Mouse (Mus musculus) lung, embryonic 14.5 days (tissue): ENCODE data around the gene Npb. TPM values are rescaled to one million over a fixed set of nuclear protein-coding genes. Genes with fewer than 3 reads are reported as not detected.

Experiments
- ATAC-seq: fragments of 200-750 bp; cut with Nextera tagmentation; 2 replicates; pipeline ENCODE4 v1.8.0; 2017; ENCODE audit warnings: mild to moderate bottlenecking, moderate TSS enrichment, moderate library complexity; ENCODE audit not compliant: insufficient read depth
- DNase-seq: peaks from one replicate; pipeline ENCODE4 v3.0.0-alpha.2; 2015
- H3K27ac ChIP-seq: fragments of 300-500 bp; sonication (generic); 2 replicates; pipeline ENCODE4 v1.5.1; 2014; ENCODE audit warnings: low read depth, mild to moderate bottlenecking, moderate library complexity
- H3K27me3 ChIP-seq: fragments of 300-500 bp; sonication (generic); 2 replicates; pipeline ENCODE4 v1.6.1; 2014; ENCODE audit warnings: low read length, control low read depth; ENCODE audit not compliant: insufficient read depth
- H3K36me3 ChIP-seq: fragments of 300-500 bp; sonication (generic); 2 replicates; pipeline ENCODE4 v1.6.1; 2014; ENCODE audit warnings: control low read depth; ENCODE audit not compliant: insufficient read depth
- H3K4me1 ChIP-seq: fragments of 300-500 bp; sonication (generic); 2 replicates; pipeline ENCODE4 v1.6.1; 2014; ENCODE audit warnings: antibody characterized with exemption, control low read depth; ENCODE audit not compliant: insufficient read depth
- H3K4me2 ChIP-seq: fragments of 300-500 bp; sonication (generic); 2 replicates; pipeline ENCODE4 v1.6.1; 2014; ENCODE audit warnings: mild to moderate bottlenecking
- H3K4me3 ChIP-seq: fragments of 300-500 bp; sonication (generic); 2 replicates; pipeline ENCODE4 v1.5.1; 2014; ENCODE audit warnings: low read depth, low read length
- H3K9ac ChIP-seq: fragments of 300-500 bp; sonication (generic); 2 replicates; pipeline ENCODE4 v1.6.1; 2014
- H3K9me3 ChIP-seq: fragments of 300-500 bp; sonication (generic); 2 replicates; pipeline ENCODE4 v1.6.1; 2016; ENCODE audit warnings: low read depth, low read length, control low read depth
- CTCF ChIP-seq: IDR thresholded peaks from 2 replicates; pipeline ENCODE4 v1.5.1; 2016; ENCODE audit warnings: antibody characterized with exemption, low read depth
- WGBS: fragments of 180-500 bp; shearing (Covaris S2); extraction: QIAGEN DNeasy Blood & Tissue Kit; methylation state at CpG from one replicate; pipeline ENCODE4 v1.1.7; 2014; 5-methylcytosine and 5-hydroxymethylcytosine counted together
- polyA plus RNA-seq: library from polyadenylated mRNA; unstranded; fragments of >200 nt; fragmentation: Nextera tagmentation; extraction: Ambion mirVana; gene quantifications from 2 replicates; pipeline ENCODE4 v1.2.1, GENCODE M21; 2014

Npb gene
- polyA plus RNA-seq, 1 experiment from 2014 or later, result 1.3 TPM

GRCm38 (mm10) chr11:120629341-120629730 is 21.1 kb downstream of the Npb start:
- Histone ChIP-seq H3K4me2 (peak overlapping the region; percentile 86), H3K4me3 (peak overlapping the region; percentile 15), H3K36me3 (peaks cover 30% of the 10 kb centered on the region), H3K4me1 (peaks cover 22% of the 10 kb centered on the region), H3K9me3 (no peaks in the 10 kb centered on the region), H3K9ac (no peak overlapping the region), H3K27me3 (no peaks in the 10 kb centered on the region), H3K27ac (peak overlapping the region; percentile 65; the same call in 1 of the 2 replicates)
- no peak for TF ChIP-seq CTCF
- ATAC-seq (no peak), DNase-seq (no peak)
- WGBS, result 77% methylated on average over 23 of the region's 23 CpGs

- Histone ChIP-seq H3K4me2 (peak overlapping the region; percentile 86), H3K27me3 (no peaks in the 10 kb centered on the region), H3K4me1 (peaks cover 22% of the 10 kb centered on the region), H3K27ac (peak overlapping the region; percentile 70), H3K4me3 (peak overlapping the region; percentile 15), H3K36me3 (peaks cover 30% of the 10 kb centered on the region), H3K9ac (peak overlapping the region; percentile 47), H3K9me3 (no peaks in the 10 kb centered on the region)
- 50% methylated on average over 7 of the region's 7 CpGs for WGBS
- DNase-seq, result peak; percentile 39
- ATAC-seq, result no peak
- TF ChIP-seq CTCF, result no peak
Measured at GRCm38 (mm10) chr11:120629911-120630310, 21.6 kb downstream of the Npb start.

- TF ChIP-seq CTCF, result no peak
- Histone ChIP-seq H3K4me3 (peak overlapping the region; percentile 15), H3K9me3 (no peaks in the 10 kb centered on the region), H3K36me3 (peaks cover 30% of the 10 kb centered on the region), H3K27me3 (no peaks in the 10 kb centered on the region), H3K4me1 (peaks cover 19% of the 10 kb centered on the region), H3K27ac (peak overlapping the region; percentile 70), H3K9ac (peak overlapping the region; percentile 47), H3K4me2 (peak overlapping the region; percentile 86)
- DNase-seq, result no peak
- 56% methylated on average over 5 of the region's 5 CpGs for WGBS
- ATAC-seq, result no peak
Measured at GRCm38 (mm10) chr11:120630401-120630871, 22.2 kb downstream of the Npb start.

DNA sequence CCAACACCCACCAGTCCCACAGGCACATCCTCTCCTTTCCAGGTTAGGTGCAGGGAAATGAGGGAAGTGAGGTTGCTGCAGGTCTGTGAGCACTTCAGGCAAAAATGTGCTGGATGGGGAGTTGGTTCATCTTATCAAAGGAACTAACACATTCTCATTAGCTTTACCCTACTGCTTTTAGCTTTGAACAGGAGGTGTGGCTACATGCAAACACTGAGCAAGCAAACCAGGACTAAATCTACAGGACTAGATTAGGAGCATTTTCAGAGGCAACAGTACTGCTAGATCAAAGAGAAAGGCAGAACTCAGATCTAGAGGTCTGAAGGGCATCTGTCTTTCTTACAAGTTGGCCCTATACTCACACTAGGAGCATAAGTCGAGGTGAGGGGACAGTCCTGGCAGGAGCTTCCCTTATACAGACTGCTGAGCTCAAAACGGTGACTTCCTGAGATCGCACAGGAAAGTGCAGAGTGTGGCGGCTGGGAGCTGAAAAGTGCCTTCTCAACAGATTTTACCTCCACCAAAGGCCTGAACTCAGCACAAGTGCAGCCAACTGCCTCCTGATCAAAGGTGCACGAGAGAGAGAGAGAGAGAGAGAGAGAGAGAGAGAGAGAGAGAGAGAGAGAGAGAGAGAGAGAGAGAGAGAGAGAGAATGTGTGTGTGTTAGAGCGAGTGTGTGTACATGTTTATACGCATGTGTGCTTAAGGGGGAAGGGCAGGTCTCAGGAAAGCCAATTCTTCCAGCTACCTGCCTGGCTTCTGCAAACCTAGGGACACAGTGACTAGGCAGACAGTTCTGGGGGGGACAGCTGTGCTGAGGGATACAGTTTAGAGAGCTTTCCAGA is 22.8 kb downstream of the Npb start:
- no peak for TF ChIP-seq CTCF
- Histone ChIP-seq H3K4me3 (peak overlapping the region; percentile 15), H3K36me3 (peaks cover 30% of the 10 kb centered on the region), H3K4me1 (peaks cover 19% of the 10 kb centered on the region), H3K9me3 (no peaks in the 10 kb centered on the region), H3K9ac (peak overlapping the region; percentile 47), H3K27ac (peak overlapping the region; percentile 70), H3K4me2 (peak overlapping the region; percentile 86), H3K27me3 (no peaks in the 10 kb centered on the region)
- 26% methylated on average over 7 of the region's 7 CpGs for WGBS
- no peak for DNase-seq
- ATAC-seq, result no peak

- Histone ChIP-seq H3K27ac (peak overlapping the region; percentile 93), H3K36me3 (peaks cover 26% of the 10 kb centered on the region), H3K27me3 (no peaks in the 10 kb centered on the region), H3K4me3 (peak overlapping the region; percentile 95), H3K9ac (peak overlapping the region; percentile 91), H3K4me1 (peaks cover 19% of the 10 kb centered on the region), H3K4me2 (peak overlapping the region; percentile 86), H3K9me3 (no peaks in the 10 kb centered on the region)
- WGBS, result 43% methylated on average over 4 of the region's 4 CpGs
- TF ChIP-seq CTCF, result no peak
- no peak for ATAC-seq
- no peak for DNase-seq
Measured at GRCm38 (mm10) chr11:120631726-120632448, 23.6 kb downstream of the Npb start.

DNA sequence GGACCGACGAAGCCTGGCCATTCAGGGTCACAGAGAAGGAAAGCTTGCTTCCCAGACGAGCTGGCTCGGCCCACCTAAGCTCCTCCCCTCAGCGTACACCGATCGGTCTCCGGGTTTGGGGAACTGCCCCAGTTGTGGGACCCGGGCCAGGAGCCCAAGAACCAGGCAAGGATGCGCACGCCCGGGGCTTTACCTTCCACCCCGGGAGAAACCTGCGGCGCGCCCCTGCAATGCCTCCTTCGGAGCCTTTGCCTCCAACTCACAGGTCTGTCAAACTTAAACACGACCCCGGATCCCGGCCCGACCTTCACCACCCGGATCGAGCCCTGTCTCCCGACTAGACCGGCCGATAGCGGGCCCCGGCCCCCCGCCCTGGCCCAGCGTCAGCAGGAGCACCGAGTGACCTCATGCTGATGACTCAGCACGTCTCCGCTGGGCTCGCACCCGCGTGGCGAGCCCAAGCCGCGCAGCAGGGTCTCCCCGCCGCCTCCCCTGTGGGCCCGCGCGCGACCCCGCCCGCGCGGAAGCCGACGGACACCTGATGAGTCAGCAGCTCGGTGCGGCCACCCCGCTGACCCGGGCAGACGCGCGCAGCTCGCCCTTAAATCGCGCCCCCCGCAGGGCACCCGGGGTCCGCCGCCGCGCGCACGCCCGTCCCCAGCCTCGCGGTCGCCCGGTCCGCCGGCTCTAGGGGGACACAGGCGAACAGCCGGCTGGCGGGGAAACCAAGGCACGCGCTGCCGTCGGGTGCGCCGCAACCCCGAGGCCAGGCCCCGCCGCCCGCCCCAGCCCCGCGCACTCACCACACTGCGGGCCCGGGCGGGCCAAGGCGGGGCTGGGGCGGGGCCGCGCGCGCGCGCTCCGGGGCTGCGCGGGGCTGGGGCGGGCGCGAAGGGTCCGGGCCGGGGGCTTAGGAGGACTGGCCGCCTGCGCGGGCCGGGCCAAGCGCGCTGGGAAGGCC is 24.6 kb downstream of the Npb start:
- Histone ChIP-seq H3K9ac (peak overlapping the region; percentile 91), H3K27ac (peak overlapping the region; percentile 93), H3K36me3 (peaks cover 16% of the 10 kb centered on the region), H3K4me2 (peak overlapping the region; percentile 86), H3K4me1 (peaks cover 19% of the 10 kb centered on the region), H3K4me3 (peak overlapping the region; percentile 95), H3K9me3 (no peaks in the 10 kb centered on the region), H3K27me3 (no peaks in the 10 kb centered on the region)
- peak; percentile 77 for ATAC-seq
- peak; percentile 79 for DNase-seq
- under 1% methylated on average over 107 of the region's 116 CpGs for WGBS
- no peak for TF ChIP-seq CTCF
